Mouse (Mus musculus) testis, postnatal 10 days (tissue): Measurements from ENCODE around the gene Crebl2.

Source experiments
- DNase-seq: peaks from one replicate; pipeline ENCODE4 v3.0.0; 2021; ENCODE audit warnings: low spot score

Gene Crebl2

GRCm38 (mm10) chr6:134829786-134830700, at the start of gene Crebl2:
Gene Crebl2 (plus strand): TSS chr6:134830154.
- DNase-seq: peak; percentile 100

GRCm38 (mm10) chr6:134781494-134781913, 48.5 kb upstream of the Crebl2 start:
- no peak for DNase-seq

- DNase-seq: no peak
Measured at GRCm38 (mm10) chr6:134782900-134783299, 47.1 kb upstream of the Crebl2 start.

DNA sequence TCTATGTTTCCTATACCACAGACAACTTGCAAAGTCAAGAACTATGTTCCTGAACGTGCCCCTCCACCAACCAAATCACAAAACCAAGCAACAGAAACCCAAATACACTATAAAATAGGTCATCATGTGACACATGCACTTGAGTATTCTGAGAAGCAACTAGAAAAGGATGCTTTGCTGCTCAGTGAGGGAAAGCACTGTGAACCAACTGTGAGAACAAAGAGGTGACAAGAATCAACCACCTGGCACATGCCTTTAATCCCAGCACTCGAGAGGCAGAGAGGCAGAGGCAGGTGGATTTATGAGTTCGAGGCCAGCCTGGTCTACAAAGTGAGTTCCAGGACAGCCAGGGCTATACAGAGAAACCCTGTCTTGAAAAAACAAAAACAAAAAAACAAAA, 43.5 kb upstream of the Crebl2 start:
- no peak for DNase-seq

- DNase-seq: no peak
Measured at GRCm38 (mm10) chr6:134789100-134789499, 40.9 kb upstream of the Crebl2 start.

DNA sequence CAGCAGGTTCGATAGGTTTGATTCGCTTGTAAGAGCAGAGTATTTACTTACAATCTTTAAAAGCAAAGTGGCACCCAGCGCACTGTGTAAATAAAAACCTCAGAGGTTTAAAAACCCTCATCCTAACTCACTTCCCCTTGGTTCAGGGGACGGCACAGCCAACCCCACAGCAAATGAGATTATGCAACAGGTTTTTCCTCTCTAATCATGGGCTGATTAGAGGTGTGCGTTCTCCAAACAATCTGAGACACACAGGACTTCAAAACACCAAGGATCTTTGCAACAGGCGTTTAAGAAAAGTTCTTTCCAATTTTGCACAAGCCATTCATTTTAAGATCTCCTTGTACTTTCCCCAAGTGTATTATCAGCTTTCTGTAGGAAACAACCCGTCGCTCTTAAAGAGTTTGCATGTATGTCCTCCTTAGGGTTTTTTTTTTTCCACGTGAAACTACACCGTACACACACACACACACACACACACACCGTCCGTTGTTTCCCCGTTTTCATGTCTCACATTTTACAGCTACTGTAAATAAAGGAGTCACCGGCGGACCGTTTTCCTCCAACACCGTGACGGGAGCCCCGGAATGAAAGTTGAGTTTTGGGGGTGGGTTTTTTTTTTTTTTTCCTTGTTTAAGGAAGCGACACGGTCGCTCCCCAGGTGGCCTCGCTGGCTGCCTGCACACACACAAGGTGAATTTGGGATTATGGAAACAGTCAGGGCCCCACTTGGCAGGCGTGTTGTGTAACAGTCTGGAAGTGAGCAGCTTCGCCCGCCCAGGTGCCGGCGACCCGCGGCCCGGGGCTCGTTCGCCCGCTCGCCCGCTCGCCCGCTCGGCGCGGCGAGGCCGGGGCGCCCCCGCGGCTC, 38.5 kb upstream of the Crebl2 start:
- DNase-seq: peak; percentile 62

- DNase-seq: peak; percentile 83
Measured at GRCm38 (mm10) chr6:134792141-134793045, 37.6 kb upstream of the Crebl2 start, which contains the start of gene Dusp16. Gene Dusp16 (minus strand): TSS chr6:134792625.

DNA sequence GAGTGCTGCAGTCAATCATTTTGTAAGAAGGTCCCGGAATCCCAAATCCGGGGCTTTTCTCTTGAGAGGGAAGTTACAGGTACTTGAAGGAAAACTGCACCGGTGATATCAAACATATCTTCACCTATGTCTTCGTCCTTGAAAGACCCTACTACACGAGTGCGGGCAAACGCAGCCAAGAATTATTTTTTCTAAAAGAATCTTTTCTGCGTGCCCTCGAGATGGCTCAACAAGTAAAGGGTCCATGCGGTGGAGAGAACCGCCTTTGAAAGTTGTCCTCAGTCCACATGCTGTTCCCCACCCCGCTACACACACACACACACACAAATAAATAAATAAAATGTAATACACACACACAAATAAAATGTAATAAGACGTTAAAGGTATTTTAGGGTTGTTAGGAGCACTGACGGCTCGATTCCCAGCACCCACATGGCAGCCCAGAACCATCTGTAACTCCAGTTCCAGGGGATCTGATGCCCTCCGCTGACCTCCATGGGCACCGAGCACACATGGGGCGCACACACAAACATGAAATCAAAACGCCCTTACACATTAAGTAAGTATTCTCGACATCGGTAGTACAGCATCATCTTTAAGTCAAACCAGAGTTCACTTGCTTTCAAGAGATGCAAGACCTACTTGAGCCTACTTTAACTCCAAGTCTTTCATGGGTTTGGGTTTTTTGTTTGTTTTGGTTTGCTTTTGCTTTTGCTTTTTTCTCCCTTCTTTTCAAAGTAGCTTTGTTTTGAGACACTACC, 36.7 kb upstream of the Crebl2 start:
- no peak for DNase-seq

DNA sequence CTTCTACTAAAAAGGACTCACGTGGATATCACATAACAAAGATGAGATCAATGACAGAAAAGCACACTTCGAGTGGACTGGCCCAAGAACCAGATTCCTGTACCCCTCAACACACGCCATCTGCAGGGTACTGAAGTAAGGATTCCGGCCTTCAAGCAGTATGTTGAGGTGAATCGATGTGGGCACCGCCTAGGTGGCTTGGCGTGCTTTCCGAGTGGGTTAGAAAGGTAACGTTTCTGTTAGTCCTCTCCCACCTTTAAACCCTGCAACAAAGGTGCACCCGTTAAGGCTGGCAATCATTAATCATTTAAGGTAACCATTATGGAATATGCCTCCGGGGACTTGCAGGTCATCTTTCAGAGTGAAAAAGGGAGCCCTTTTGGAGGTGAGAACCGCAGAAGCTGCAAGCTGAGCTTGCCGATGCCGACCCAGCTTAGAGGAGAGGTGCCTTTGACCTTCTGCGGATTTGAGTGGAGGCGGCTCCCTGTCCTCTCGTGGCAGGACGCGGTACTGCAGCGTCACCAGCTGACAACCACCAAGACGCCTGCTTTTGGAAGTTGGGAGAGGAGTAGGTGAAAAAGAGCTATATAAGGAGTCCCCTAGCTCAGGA, 35.9 kb upstream of the Crebl2 start:
- peak; percentile 93 for DNase-seq

DNA sequence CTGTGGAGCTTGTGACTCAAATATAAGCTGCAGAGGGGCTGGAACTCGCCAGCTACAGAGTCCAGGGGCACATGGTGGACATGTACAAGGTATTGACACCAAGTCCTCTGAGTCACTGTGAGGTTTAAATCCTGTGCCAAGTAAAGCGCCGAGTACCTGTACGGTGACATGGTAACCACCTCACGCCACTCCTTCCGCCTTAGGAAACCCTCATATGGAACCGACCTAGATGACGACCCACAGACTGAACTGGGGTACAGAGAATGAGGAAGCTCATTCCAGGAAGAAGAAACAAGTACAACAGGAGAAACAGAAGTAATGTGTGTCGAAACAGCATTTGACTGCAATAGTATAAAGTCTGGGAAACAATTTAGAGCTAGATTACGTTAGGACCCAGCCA, 33.7 kb upstream of the Crebl2 start:
- no peak for DNase-seq

GRCm38 (mm10) chr6:134801483-134801882, 28.5 kb upstream of the Crebl2 start:
- DNase-seq: no peak

GRCm38 (mm10) chr6:134802641-134803043, 27.3 kb upstream of the Crebl2 start:
- DNase-seq: no peak

DNA sequence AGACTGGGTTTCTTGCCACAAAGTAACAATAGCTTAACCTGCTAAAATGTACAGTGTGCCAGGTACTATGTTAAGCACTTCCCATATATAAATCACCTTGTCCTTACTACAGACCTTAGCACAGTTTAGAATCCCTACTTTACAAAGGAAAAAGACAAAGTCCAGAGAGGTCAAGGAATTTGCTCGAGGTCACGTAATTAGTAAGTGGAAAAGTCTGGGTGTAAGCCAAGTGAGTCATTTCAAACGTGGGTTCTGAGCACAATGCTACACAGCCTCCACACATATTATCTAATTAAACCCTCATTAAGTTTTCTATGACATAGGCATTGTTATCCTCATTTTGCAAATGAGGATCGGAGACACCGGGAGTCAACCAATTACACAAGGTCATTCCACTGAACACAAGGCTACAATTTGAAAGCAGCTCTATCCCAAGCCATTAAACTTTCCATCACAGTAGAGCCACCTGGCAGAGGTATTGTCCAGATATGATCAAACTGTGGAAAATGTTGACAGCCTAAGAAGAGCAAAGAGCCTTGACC, 25.1 kb upstream of the Crebl2 start:
- DNase-seq: no peak

- DNase-seq: no peak
Measured at GRCm38 (mm10) chr6:134806130-134806529, 23.8 kb upstream of the Crebl2 start.

GRCm38 (mm10) chr6:134807091-134807490, 22.9 kb upstream of the Crebl2 start:
- DNase-seq: no peak

DNA sequence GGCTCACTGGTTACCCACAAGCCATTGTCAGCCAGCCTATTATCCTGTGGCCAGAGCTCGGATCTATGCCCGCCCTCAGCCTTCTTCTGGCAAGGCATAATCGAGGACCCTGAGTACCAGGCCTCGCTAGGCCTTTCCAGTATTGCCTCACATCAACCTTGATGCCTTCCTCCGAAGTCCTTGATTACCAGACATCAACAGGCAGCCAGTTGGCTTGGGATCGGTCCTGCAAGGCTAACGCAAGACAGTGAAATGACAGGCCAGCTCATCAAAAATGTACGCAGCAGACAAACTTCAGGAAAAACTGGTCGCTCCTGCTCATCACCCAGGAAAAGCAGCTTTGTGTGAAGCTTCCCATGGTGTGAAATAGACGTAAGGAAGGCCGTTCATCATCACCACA, 22.2 kb upstream of the Crebl2 start:
- no peak for DNase-seq

GRCm38 (mm10) chr6:134813066-134813465, 16.9 kb upstream of the Crebl2 start:
- no peak for DNase-seq

GRCm38 (mm10) chr6:134817051-134817928, 12.7 kb upstream of the Crebl2 start:
- no peak for DNase-seq

DNA sequence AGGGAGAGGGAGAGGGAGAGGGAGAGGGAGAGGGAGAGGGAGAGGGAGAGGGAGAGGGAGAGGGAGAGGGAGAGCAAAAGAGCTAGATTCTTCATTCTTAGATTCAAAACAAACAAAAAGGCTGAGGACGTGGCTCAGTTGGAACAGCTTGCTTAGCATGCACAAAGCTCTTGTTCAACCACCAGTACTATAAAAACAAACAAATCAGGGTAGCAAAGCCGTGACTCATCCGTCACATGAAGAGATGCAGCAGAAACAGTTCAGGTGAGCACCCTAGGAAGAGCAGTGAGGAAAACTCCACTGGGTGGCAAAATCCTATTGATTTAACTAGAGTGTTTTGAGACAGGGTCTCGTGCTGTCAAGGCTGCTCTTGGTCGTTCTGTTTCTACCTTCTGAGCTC, 10.2 kb upstream of the Crebl2 start:
- no peak for DNase-seq
